Mouse (Mus musculus) frontal cortex, postnatal 14 days (tissue): ENCODE measurements around the gene BC029722.
A peak's percentile ranks its signal among the peaks of the same experiment; 100 is the strongest.

ENCODE experiments used
- DNase-seq, 2 experiments: peaks; one replicate each; pipeline ENCODE4 v3.0.0; 2022; ENCODE audit warnings: low spot score in 2 of 2

The BC029722 gene

GRCm38 (mm10) chr2:155818596-155819391, 432 bp downstream of the BC029722 start:
- peak; percentile 89 to 93 for DNase-seq

GRCm38 (mm10) chr2:155817301-155818245, 1.7 kb downstream of the BC029722 start:
- no peak for DNase-seq

- DNase-seq = no peak
These were observed 3.0 kb downstream of the BC029722 start for GRCm38 (mm10) chr2:155816179-155816578.

- no peak for DNase-seq
These were observed 4.4 kb downstream of the BC029722 start for GRCm38 (mm10) chr2:155814829-155815228.

- DNase-seq = no peak
These were observed 6.6 kb downstream of the BC029722 start for GRCm38 (mm10) chr2:155812637-155813036.

- peak; percentile 74 to 77 for DNase-seq
These were observed 7.3 kb downstream of the BC029722 start for GRCm38 (mm10) chr2:155811821-155812396.

- no peak for DNase-seq
These were observed 9.6 kb downstream of the BC029722 start for GRCm38 (mm10) chr2:155809620-155810019.

GRCm38 (mm10) chr2:155807408-155807807, 11.8 kb downstream of the BC029722 start:
- no peak for DNase-seq

GRCm38 (mm10) chr2:155806548-155806947, 12.7 kb downstream of the BC029722 start:
- no peak for DNase-seq

- no peak for DNase-seq
These were observed 13.3 kb downstream of the BC029722 start for GRCm38 (mm10) chr2:155805925-155806255.

GRCm38 (mm10) chr2:155805231-155805924, 13.8 kb downstream of the BC029722 start:
- no peak for DNase-seq

GRCm38 (mm10) chr2:155804053-155804452, 15.2 kb downstream of the BC029722 start:
- DNase-seq = no peak

GRCm38 (mm10) chr2:155802761-155803160, 16.5 kb downstream of the BC029722 start:
- no peak for DNase-seq

- no peak for DNase-seq
These were observed 20.6 kb downstream of the BC029722 start for GRCm38 (mm10) chr2:155798613-155799012.

- DNase-seq = no peak
These were observed 24.4 kb downstream of the BC029722 start for GRCm38 (mm10) chr2:155794674-155795445.

GRCm38 (mm10) chr2:155792899-155793298, 26.3 kb downstream of the BC029722 start:
- no peak for DNase-seq

- DNase-seq = no peak
These were observed 31.0 kb downstream of the BC029722 start for GRCm38 (mm10) chr2:155787949-155788931.

GRCm38 (mm10) chr2:155786905-155787304, 32.3 kb downstream of the BC029722 start:
- DNase-seq = no peak

GRCm38 (mm10) chr2:155784534-155784933, 34.7 kb downstream of the BC029722 start:
- no peak for DNase-seq

- no peak for DNase-seq
These were observed 39.7 kb downstream of the BC029722 start for GRCm38 (mm10) chr2:155779506-155779905.
